Mouse (Mus musculus) erythroid progenitor cell, adult 5-6 weeks (primary cell): ENCODE data around the gene Rasd2. TPM values are rescaled to one million over a fixed set of nuclear protein-coding genes. Genes with fewer than 3 reads are reported as not detected.

Experiments used
- ATAC-seq: replicated peaks from 2 replicates; pipeline ENCODE4 v1.8.0; 2016; ENCODE audit warnings: moderate number of reproducible peaks, mild to moderate bottlenecking, moderate TSS enrichment, inconsistent platforms; ENCODE audit not compliant: poor library complexity, low FRiP score, severe bottlenecking
- total RNA-seq, 2 experiments: library from RNA; stranded (forward) in 1 of 2; stranded (reverse) in 1 of 2; fragments of 150-400 nt in 1 of 2; fragments of 186-747, 209-891 nt in 1 of 2; gene quantifications; 2 replicates each; pipeline versions ENCODE4 v1.2.3 to v1.2.4; 2015 to 2017; ENCODE audit warnings: low replicate concordance in 2 of 2

The Rasd2 gene
- total RNA-seq (2015; ENCODE audit: low replicate concordance) (not detected in 2 replicates), total RNA-seq (2017; ENCODE audit: low replicate concordance) (not detected in 2 replicates)

GRCm38 (mm10) chr8:75213686-75214085 lies at the start of gene Rasd2:
Gene Rasd2, plus strand, starts transcription at chr8:75213944.
- no peak for ATAC-seq

- no peak for ATAC-seq
These were observed 44.4 kb upstream of the Rasd2 start for GRCm38 (mm10) chr8:75169363-75169762.

- ATAC-seq = no peak
These were observed 41.6 kb upstream of the Rasd2 start for GRCm38 (mm10) chr8:75172009-75172685.

GRCm38 (mm10) chr8:75193022-75193421 lies 20.7 kb upstream of the Rasd2 start:
- no peak for ATAC-seq

- no peak for ATAC-seq
These were observed 19.2 kb upstream of the Rasd2 start for GRCm38 (mm10) chr8:75194473-75195071.

- no peak for ATAC-seq
These were observed 16.6 kb upstream of the Rasd2 start for GRCm38 (mm10) chr8:75197170-75197569.

GRCm38 (mm10) chr8:75197862-75198261 lies 15.9 kb upstream of the Rasd2 start:
- ATAC-seq = no peak

GRCm38 (mm10) chr8:75198300-75198699 lies 15.4 kb upstream of the Rasd2 start:
- no peak for ATAC-seq

- no peak for ATAC-seq
These were observed 14.6 kb upstream of the Rasd2 start for GRCm38 (mm10) chr8:75198988-75199765.

- ATAC-seq = no peak
These were observed 13.8 kb upstream of the Rasd2 start for GRCm38 (mm10) chr8:75199914-75200313.

- ATAC-seq = no peak
These were observed 11.6 kb upstream of the Rasd2 start for GRCm38 (mm10) chr8:75202041-75202656.

GRCm38 (mm10) chr8:75202913-75203312 lies 10.8 kb upstream of the Rasd2 start:
- ATAC-seq = no peak

GRCm38 (mm10) chr8:75203420-75203819 lies 10.3 kb upstream of the Rasd2 start:
- no peak for ATAC-seq

- no peak for ATAC-seq
These were observed 9.4 kb upstream of the Rasd2 start for GRCm38 (mm10) chr8:75204190-75204868.

- ATAC-seq = no peak
These were observed 2.3 kb upstream of the Rasd2 start for GRCm38 (mm10) chr8:75211461-75211860.

GRCm38 (mm10) chr8:75212631-75213306 lies 975 bp upstream of the Rasd2 start:
- no peak for ATAC-seq

GRCm38 (mm10) chr8:75213307-75213651 lies 465 bp upstream of the Rasd2 start:
- ATAC-seq = no peak

- no peak for ATAC-seq
These were observed 1.3 kb downstream of the Rasd2 start for GRCm38 (mm10) chr8:75215046-75215445.

GRCm38 (mm10) chr8:75215931-75216330 lies 2.2 kb downstream of the Rasd2 start:
- ATAC-seq = no peak
